Mouse (Mus musculus) cerebellum, adult 11-12 months (tissue): ENCODE results near the gene Zfp362.
A peak's percentile ranks its signal among the peaks of the same experiment; 100 is the strongest.

Experiments
- DNase-seq: peaks from one replicate; pipeline ENCODE4 v3.0.0; 2022

The Zfp362 gene

GRCm38 (mm10) chr4:128806043-128806826, at the start of gene Zfp362:
Zfp362 (minus strand) TSS chr4:128806045.
- DNase-seq: no peak

- DNase-seq: peak; percentile 28
Measured at GRCm38 (mm10) chr4:128855613-128856040, 49.8 kb upstream of the Zfp362 start.

GRCm38 (mm10) chr4:128853117-128853516, 47.3 kb upstream of the Zfp362 start:
- no peak for DNase-seq

GRCm38 (mm10) chr4:128852266-128852887, 46.5 kb upstream of the Zfp362 start:
- no peak for DNase-seq

GRCm38 (mm10) chr4:128849686-128850085, 43.8 kb upstream of the Zfp362 start:
- no peak for DNase-seq

GRCm38 (mm10) chr4:128848961-128849360, 43.1 kb upstream of the Zfp362 start:
- DNase-seq: no peak

- DNase-seq: no peak
Measured at GRCm38 (mm10) chr4:128845367-128845973, 39.6 kb upstream of the Zfp362 start.

GRCm38 (mm10) chr4:128844566-128844965, 38.7 kb upstream of the Zfp362 start:
- DNase-seq: no peak

GRCm38 (mm10) chr4:128841259-128841658, 35.4 kb upstream of the Zfp362 start:
- DNase-seq: no peak

GRCm38 (mm10) chr4:128839811-128840738, 34.2 kb upstream of the Zfp362 start:
- DNase-seq: no peak

GRCm38 (mm10) chr4:128838202-128838601, 32.4 kb upstream of the Zfp362 start:
- DNase-seq: no peak

GRCm38 (mm10) chr4:128824131-128824530, 18.3 kb upstream of the Zfp362 start:
- DNase-seq: no peak

- no peak for DNase-seq
Measured at GRCm38 (mm10) chr4:128820568-128820967, 14.7 kb upstream of the Zfp362 start.

- no peak for DNase-seq
Measured at GRCm38 (mm10) chr4:128817011-128817410, 11.2 kb upstream of the Zfp362 start.

GRCm38 (mm10) chr4:128811382-128812056, 5.7 kb upstream of the Zfp362 start:
- DNase-seq: peak; percentile 78

- DNase-seq: peak; percentile 66
Measured at GRCm38 (mm10) chr4:128806827-128807179, 958 bp upstream of the Zfp362 start.

GRCm38 (mm10) chr4:128805150-128806042, 449 bp downstream of the Zfp362 start:
- no peak for DNase-seq

GRCm38 (mm10) chr4:128804426-128805149, 1.3 kb downstream of the Zfp362 start:
- no peak for DNase-seq

- no peak for DNase-seq
Measured at GRCm38 (mm10) chr4:128803569-128803968, 2.3 kb downstream of the Zfp362 start.

- DNase-seq: peak; percentile 21
Measured at GRCm38 (mm10) chr4:128801675-128802465, 4.0 kb downstream of the Zfp362 start.
